Mouse (Mus musculus) cerebellum, adult 2 months (tissue): ENCODE results near the gene Cant1. TPM values are rescaled to one million over a fixed set of nuclear protein-coding genes. Genes with fewer than 3 reads are reported as not detected.

Source experiments
- DNase-seq, 2 experiments: peaks; one replicate each; pipeline ENCODE4 v3.0.0; 2021
- H3K27ac ChIP-seq: fragments of 200-500 bp; 2 replicates; pipeline ENCODE4 v1.5.1; 2012; ENCODE audit warnings: low read length, control low read depth, inconsistent platforms; ENCODE audit not compliant: insufficient read depth
- H3K27me3 ChIP-seq: fragments of 200-500 bp; 2 replicates; pipeline ENCODE4 v1.6.1; 2012; ENCODE audit warnings: inconsistent platforms, mild to moderate bottlenecking, low read length, moderate library complexity; ENCODE audit not compliant: control insufficient read depth, insufficient read depth
- H3K4me1 ChIP-seq: fragments of 200-500 bp; 2 replicates; pipeline ENCODE4 v1.6.1; 2011; ENCODE audit warnings: low read length; ENCODE audit not compliant: control insufficient read depth, insufficient read depth
- H3K4me3 ChIP-seq: fragments of 200-500 bp; replicated peaks from 2 replicates; pipeline ENCODE3; 2011; ENCODE audit warnings: mild to moderate bottlenecking, low read depth, low read length, control low read depth; ENCODE audit not compliant: insufficient read depth
- CTCF ChIP-seq: fragments of 200-500 bp; IDR thresholded peaks from 2 replicates; pipeline ENCODE4 v1.5.1; 2011; ENCODE audit warnings: low read depth, mild to moderate bottlenecking, control low read depth, low read length, moderate library complexity, borderline replicate concordance; ENCODE audit not compliant: insufficient read depth
- POLR2A ChIP-seq: fragments of 200-500 bp; IDR thresholded peaks from 2 replicates; pipeline ENCODE4 v1.6.1; 2011; ENCODE audit warnings: low read length, control low read depth, borderline replicate concordance; ENCODE audit not compliant: insufficient read depth
- WGBS: fragments of 180-500 bp; shearing (Covaris S2); methylation state at CpG from one replicate; pipeline ENCODE4 v1.1.7; 2018; 5-methylcytosine and 5-hydroxymethylcytosine counted together
- polyA plus RNA-seq: library from polyadenylated mRNA; depleted of rRNA; stranded (reverse); fragments of >200 nt; gene quantifications from 2 replicates; pipeline ENCODE4 v1.2.3, GENCODE M21; 2012

Gene Cant1
- polyA plus RNA-seq, 1 experiment = 41.8 TPM

DNA sequence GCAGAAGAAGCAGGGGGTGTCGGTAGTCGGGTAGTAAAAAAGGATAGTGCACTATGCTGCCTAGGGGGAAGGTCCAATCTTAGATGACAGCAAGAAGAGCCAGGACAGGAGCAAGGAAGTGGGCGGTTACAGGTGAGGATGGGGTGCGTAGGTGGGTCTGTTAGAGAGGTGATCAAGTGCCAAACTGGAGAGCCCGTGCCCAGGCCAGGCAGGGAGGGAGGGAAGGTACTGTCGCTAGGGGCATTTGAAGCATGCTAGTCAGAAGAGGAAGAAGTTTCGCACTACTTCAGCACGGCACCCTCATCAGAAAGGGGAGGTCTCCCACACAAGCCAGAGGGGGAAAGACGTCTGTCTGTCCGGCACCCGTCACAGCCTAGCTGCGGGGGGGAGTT lies 448 bp downstream of the Cant1 start:
- DNase-seq = no peak
- WGBS = under 1% methylated on average over 12 of the region's 12 CpGs
- Histone ChIP-seq H3K4me3 (peak overlapping the region; percentile 92), H3K27ac (peak overlapping the region; percentile 93), H3K4me1 (peaks cover 39% of the 10 kb centered on the region), H3K27me3 (no peaks in the 10 kb centered on the region)
- no peak for TF ChIP-seq POLR2A
- 0 out of 2 replicates have a peak, but pooled peaks have one; percentile 2 for TF ChIP-seq CTCF

- peaks cover 45% of the 10 kb centered on the region for H3K4me1 ChIP-seq
- DNase-seq = no peak
- peak overlapping the region; percentile 33 for H3K4me3 ChIP-seq
- WGBS = 81% methylated on average over 9 of the region's 9 CpGs
- H3K27ac ChIP-seq = no peak overlapping the region
- no peaks in the 10 kb centered on the region for H3K27me3 ChIP-seq
- TF ChIP-seq CTCF = no peak
- TF ChIP-seq POLR2A = no peak
These were observed 1.4 kb downstream of the Cant1 start for GRCm38 (mm10) chr11:118417496-118417895.

- no peak overlapping the region for H3K4me3 ChIP-seq
- no peaks in the 10 kb centered on the region for H3K27me3 ChIP-seq
- H3K27ac ChIP-seq = 0 out of 2 replicates have a peak overlapping the region, but pooled peaks have one; percentile 7
- no peak for DNase-seq
- 11% methylated on average over 7 of the region's 7 CpGs for WGBS
- TF ChIP-seq CTCF (no peak), POLR2A (no peak)
- peaks cover 59% of the 10 kb centered on the region for H3K4me1 ChIP-seq
These were observed 2.8 kb downstream of the Cant1 start for GRCm38 (mm10) chr11:118416046-118416445.

- 32% methylated on average over 6 of the region's 6 CpGs for WGBS
- peaks cover 60% of the 10 kb centered on the region for H3K4me1 ChIP-seq
- no peaks in the 10 kb centered on the region for H3K27me3 ChIP-seq
- H3K4me3 ChIP-seq = no peak overlapping the region
- DNase-seq = no peak
- TF ChIP-seq CTCF = no peak
- TF ChIP-seq POLR2A = no peak
- H3K27ac ChIP-seq = 0 out of 2 replicates have a peak overlapping the region, but pooled peaks have one; percentile 7
These were observed 3.3 kb downstream of the Cant1 start for GRCm38 (mm10) chr11:118415630-118416029.

DNA sequence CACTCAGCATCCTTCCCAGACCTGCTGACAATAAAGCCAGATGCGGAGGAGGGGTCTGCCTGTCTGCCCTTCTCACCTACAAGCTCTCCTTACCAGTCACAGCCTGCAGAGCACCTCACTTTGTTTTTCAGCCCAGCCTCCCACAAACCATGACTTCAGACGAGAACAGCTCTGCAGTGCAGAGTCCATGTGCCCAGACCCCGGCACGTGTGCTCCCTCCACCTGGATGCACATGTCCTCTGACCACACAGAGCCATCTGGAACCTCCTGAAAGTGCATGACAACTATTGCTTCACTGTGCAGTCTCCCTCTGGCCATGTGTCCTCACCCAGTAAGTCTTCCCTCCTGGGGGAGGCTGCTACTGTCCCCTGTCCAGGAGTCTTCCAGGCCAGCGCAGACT lies 4.6 kb downstream of the Cant1 start:
- no peak for DNase-seq
- Histone ChIP-seq H3K27me3 (no peaks in the 10 kb centered on the region), H3K4me1 (peaks cover 60% of the 10 kb centered on the region), H3K4me3 (no peak overlapping the region), H3K27ac (no peak overlapping the region)
- WGBS = 78% methylated on average over 5 of the region's 5 CpGs
- TF ChIP-seq POLR2A = no peak
- no peak for TF ChIP-seq CTCF

- DNase-seq = peak; percentile 56 to 71
- H3K27me3 ChIP-seq = no peaks in the 10 kb centered on the region
- 32% methylated on average over 4 of the region's 4 CpGs for WGBS
- H3K4me1 ChIP-seq = peaks cover 57% of the 10 kb centered on the region
- TF ChIP-seq POLR2A (no peak), CTCF (no peak)
- H3K4me3 ChIP-seq = no peak overlapping the region
- H3K27ac ChIP-seq = peak overlapping the region; percentile 16; the same call in 1 of the 2 replicates
These were observed 5.8 kb downstream of the Cant1 start for GRCm38 (mm10) chr11:118413055-118413454.

DNA sequence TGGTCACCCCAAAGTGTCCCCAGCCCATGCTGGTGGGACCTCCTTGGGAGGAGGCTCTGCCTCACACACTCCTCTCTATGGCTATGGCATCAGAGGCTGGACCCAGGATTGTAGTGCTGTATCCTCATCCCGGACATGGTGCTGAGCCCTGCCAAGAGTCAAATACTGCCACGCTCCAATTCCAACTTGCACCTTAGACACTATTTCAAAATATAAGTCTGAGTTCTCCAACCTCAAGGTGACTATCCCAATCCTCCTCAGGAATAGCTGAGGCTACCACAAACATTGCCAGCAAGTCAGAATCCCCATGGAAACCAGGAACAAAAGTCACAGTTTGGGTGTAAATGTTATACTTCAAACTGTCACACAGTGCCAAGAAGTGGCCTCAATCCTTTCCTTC lies 6.3 kb downstream of the Cant1 start:
- H3K4me3 ChIP-seq = no peak overlapping the region
- no peak for TF ChIP-seq CTCF
- no peak for TF ChIP-seq POLR2A
- no peaks in the 10 kb centered on the region for H3K27me3 ChIP-seq
- 19% methylated on average over 2 of the region's 2 CpGs for WGBS
- DNase-seq = no peak
- peak overlapping the region; percentile 16; the same call in 1 of the 2 replicates for H3K27ac ChIP-seq
- H3K4me1 ChIP-seq = peaks cover 53% of the 10 kb centered on the region

DNA sequence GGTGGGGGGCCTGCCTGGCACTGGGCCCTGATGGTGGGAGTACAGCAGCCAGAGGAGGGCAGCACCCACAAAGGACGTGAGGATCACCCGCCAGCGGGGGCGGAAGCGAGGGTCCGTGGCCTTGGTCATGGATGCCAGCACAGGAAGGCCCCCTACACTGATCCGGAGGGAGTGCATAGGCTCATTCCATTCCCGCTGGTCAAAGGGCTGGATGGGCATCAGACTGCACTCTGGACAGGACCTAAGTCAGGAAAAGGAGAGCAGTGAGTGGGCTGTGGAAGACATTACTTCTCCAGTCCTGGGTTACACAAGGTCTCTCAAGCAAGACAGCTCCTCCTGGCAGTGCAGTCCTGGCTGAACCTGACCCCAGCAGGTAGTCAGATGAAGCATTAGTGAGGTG lies 7.6 kb downstream of the Cant1 start:
- TF ChIP-seq POLR2A = no peak
- TF ChIP-seq CTCF = no peak
- Histone ChIP-seq H3K4me1 (peaks cover 46% of the 10 kb centered on the region), H3K4me3 (no peak overlapping the region), H3K27ac (no peak overlapping the region), H3K27me3 (no peaks in the 10 kb centered on the region)
- DNase-seq = no peak
- 82% methylated on average over 8 of the region's 8 CpGs for WGBS

GRCm38 (mm10) chr11:118410479-118410878 lies 8.4 kb downstream of the Cant1 start:
- 75% methylated on average over 10 of the region's 10 CpGs for WGBS
- Histone ChIP-seq H3K27ac (no peak overlapping the region), H3K4me1 (peaks cover 38% of the 10 kb centered on the region), H3K27me3 (no peaks in the 10 kb centered on the region), H3K4me3 (no peak overlapping the region)
- TF ChIP-seq POLR2A = no peak
- no peak for TF ChIP-seq CTCF
- DNase-seq = no peak
